In genomic region chr17:33897114-33897794, GRCm38 (mm10) we compare ENCODE assay signal across 9 mouse cellular contexts. TPM values are rescaled to one million over a fixed set of nuclear protein-coding genes. Genes with fewer than 3 reads are reported as not detected.
A peak's percentile ranks its signal among the peaks of the same experiment; 100 is the strongest.
DNase-seq lines count a peak whose midpoint lies in the region; ATAC-seq and TF ChIP-seq lines count a peak whose summit lies in the region.
"Had no signal": no experiment of that assay in that cellular context is flagged by ENCODE, and none has a peak within 500 bp of the region (broad histone marks: within the 10 kb centered on the region; RNA-seq: fewer than 3 reads in every experiment).

No protein-coding gene starts in this region.

- H3K9ac ChIP-seq in heart, postnatal 0 days (replicated peaks; ENCODE audit: low read depth, low read length) = no peak overlapping the region
- no peak overlapping the region for H3K9ac ChIP-seq in heart, embryonic 12.5 days
- H3K9ac ChIP-seq: embryonic facial prominence, embryonic 12.5 days had no signal

- H3K4me3 ChIP-seq in heart, postnatal 0 days (ENCODE audit: low read depth, low read length) = no peak overlapping the region
- no peak overlapping the region for H3K4me3 ChIP-seq in heart, embryonic 12.5 days
- no peak overlapping the region for H3K4me3 ChIP-seq in limb, embryonic 10.5 days
- H3K4me3 ChIP-seq: embryonic facial prominence, embryonic 12.5 days had no signal

- ATAC-seq in heart, postnatal 0 days (ENCODE audit: insufficient read depth, low read depth) = no peak
- no peak for ATAC-seq in heart, embryonic 12.5 days (ENCODE audit: insufficient number of reproducible peaks, low FRiP score)

- peak; percentile 65 for TF ChIP-seq CTCF in heart, postnatal 0 days (IDR thresholded peaks at IDR 0.05; ENCODE audit: low read depth)
- peak; percentile 54; the same call in 1 of the 2 replicates for TF ChIP-seq CTCF in brain, embryonic 14.5 days (IDR thresholded peaks at IDR 0.05; ENCODE audit: borderline replicate concordance, extremely low read depth, insufficient read depth, insufficient read length)

- no peaks in the 10 kb centered on the region for H3K27me3 ChIP-seq in heart, postnatal 0 days (ENCODE audit: control insufficient read depth, insufficient read depth, low read length)
- 0 out of 2 replicates have a peak, but pooled peaks cover 2% of the 10 kb centered on the region for H3K27me3 ChIP-seq in heart, embryonic 12.5 days (replicated peaks)
- H3K27me3 ChIP-seq in limb, embryonic 10.5 days (ENCODE audit: low read depth, poor library complexity, severe bottlenecking) = no peaks in the 10 kb centered on the region
- no peaks in the 10 kb centered on the region for H3K27me3 ChIP-seq in splenic B cell, adult 2 months (ENCODE audit: control insufficient read depth, insufficient read depth, low read length, poor library complexity, severe bottlenecking)
- H3K27me3 ChIP-seq: embryonic facial prominence, embryonic 12.5 days had no signal

- 44% methylated on average over 6 of the region's 6 CpGs for WGBS in heart, postnatal 0 days
- 41% methylated on average over 6 of the region's 6 CpGs for WGBS in heart, embryonic 12.5 days
- 45% methylated on average over 6 of the region's 6 CpGs for WGBS in limb, embryonic 10.5 days

- DNase-seq in heart, postnatal 0 days (ENCODE audit: low spot score) = peak; percentile 45
- peak; percentile 85 for DNase-seq in CD4-positive helper T cell, adult 2 months (ENCODE audit: low read depth, low spot score)
- peak; percentile 69 for DNase-seq in brain, embryonic 14.5 days (ENCODE audit: low read depth)
- DNase-seq in limb, embryonic 10.5 days (ENCODE audit: low spot score) = peak; percentile 71
- peak; percentile 90 for DNase-seq in splenic B cell, adult 2 months (ENCODE audit: low read depth, low spot score)
- no peak for DNase-seq in layer of hippocampus, adult 9-11 months
- no peak for DNase-seq in neural tube, embryonic 10.5 days (ENCODE audit: extremely low spot score, low spot score)

- no peak overlapping the region for H3K27ac ChIP-seq in heart, postnatal 0 days (ENCODE audit: low read depth)
- H3K27ac ChIP-seq in heart, embryonic 12.5 days (ENCODE audit: poor library complexity, severe bottlenecking) = no peak overlapping the region
- H3K27ac ChIP-seq in limb, embryonic 10.5 days = no peak overlapping the region
- H3K27ac ChIP-seq: embryonic facial prominence, embryonic 12.5 days had no signal

- TF ChIP-seq EP300 in heart, postnatal 0 days (IDR thresholded peaks at IDR 0.05; ENCODE audit: low read depth) = no peak

- no peak overlapping the region for H3K4me2 ChIP-seq in heart, postnatal 0 days (ENCODE audit: low read depth, low read length)
- no peak overlapping the region for H3K4me2 ChIP-seq in heart, embryonic 12.5 days
- H3K4me2 ChIP-seq: embryonic facial prominence, embryonic 12.5 days had no signal

- H3K36me3 ChIP-seq in heart, postnatal 0 days (replicated peaks; ENCODE audit: control insufficient read depth, insufficient read depth, low read length) = no peaks in the 10 kb centered on the region
- H3K36me3 ChIP-seq in heart, embryonic 12.5 days = no peaks in the 10 kb centered on the region
- no peaks in the 10 kb centered on the region for H3K36me3 ChIP-seq in limb, embryonic 10.5 days
- H3K36me3 ChIP-seq in splenic B cell, adult 2 months (ENCODE audit: control insufficient read depth, insufficient read depth, low read length, poor library complexity, severe bottlenecking) = no peaks in the 10 kb centered on the region
- H3K36me3 ChIP-seq: embryonic facial prominence, embryonic 12.5 days had no signal

- H3K4me1 ChIP-seq in heart, postnatal 0 days (ENCODE audit: control insufficient read depth, insufficient read depth) = no peaks in the 10 kb centered on the region
- H3K4me1 ChIP-seq in heart, embryonic 12.5 days (replicated peaks) = peaks cover 7% of the 10 kb centered on the region; the same call in 1 of the 2 replicates
- no peaks in the 10 kb centered on the region for H3K4me1 ChIP-seq in limb, embryonic 10.5 days
- H3K4me1 ChIP-seq: embryonic facial prominence, embryonic 12.5 days had no signal

- TF ChIP-seq POLR2A in brain, embryonic 14.5 days (IDR thresholded peaks at IDR 0.05; ENCODE audit: borderline replicate concordance, extremely low read depth, insufficient read depth, insufficient read length, poor library complexity, severe bottlenecking) = no peak

- no peaks in the 10 kb centered on the region for H3K9me3 ChIP-seq in heart, postnatal 0 days (replicated peaks; ENCODE audit: control insufficient read depth, low read length)
- no peaks in the 10 kb centered on the region for H3K9me3 ChIP-seq in heart, embryonic 12.5 days (replicated peaks)
- H3K9me3 ChIP-seq in limb, embryonic 10.5 days (replicated peaks) = no peaks in the 10 kb centered on the region
- H3K9me3 ChIP-seq: embryonic facial prominence, embryonic 12.5 days had no signal

RNA-seq across cellular contexts. Expression of gene Kifc1, which starts 6.8 kb away (rescaled TPM):
- 17.0 and 30.1 TPM in 2 replicates for total RNA-seq in heart, postnatal 0 days (2014; rRNA removed; ENCODE audit: low replicate concordance)
- polyA plus RNA-seq in heart, postnatal 0 days (2015; fragmentation: Nextera tagmentation; extraction: Ambion mirVana) = 2.0 and 2.1 TPM in 2 replicates
- polyA plus RNA-seq in heart, embryonic 12.5 days (2016; fragmentation: Nextera tagmentation; extraction: Ambion mirVana) = 3.5 and 5.5 TPM in 2 replicates
- polyA plus RNA-seq in brain, embryonic 14.5 days (2012; rRNA removed) = 18.5 and 32.3 TPM in 2 replicates
- 5.9 and 6.6 TPM in 2 replicates for polyA plus RNA-seq in limb, embryonic 10.5 days (2016; fragmentation: Nextera tagmentation; extraction: Ambion mirVana)

RNA-seq across cellular contexts. Expression of gene Platr17, which starts 7.7 kb away (rescaled TPM):
- not detected in 2 replicates for total RNA-seq in heart, postnatal 0 days (2014; rRNA removed; ENCODE audit: low replicate concordance)
- polyA plus RNA-seq in heart, postnatal 0 days (2015; fragmentation: Nextera tagmentation; extraction: Ambion mirVana) = not detected in 2 replicates
- polyA plus RNA-seq in heart, embryonic 12.5 days (2016; fragmentation: Nextera tagmentation; extraction: Ambion mirVana) = 0.24 and 0.29 TPM in 2 replicates
- 0.30 and 0.38 TPM in 2 replicates for polyA plus RNA-seq in brain, embryonic 14.5 days (2012; rRNA removed)
- 0.20 and 0.38 TPM in 2 replicates for polyA plus RNA-seq in limb, embryonic 10.5 days (2016; fragmentation: Nextera tagmentation; extraction: Ambion mirVana)

RNA-seq across cellular contexts. Expression of gene Daxx, which starts 12.0 kb away (rescaled TPM):
- 15.2 and 19.3 TPM in 2 replicates for total RNA-seq in heart, postnatal 0 days (2014; rRNA removed; ENCODE audit: low replicate concordance)
- 18.0 and 20.0 TPM in 2 replicates for polyA plus RNA-seq in heart, postnatal 0 days (2015; fragmentation: Nextera tagmentation; extraction: Ambion mirVana)
- polyA plus RNA-seq in heart, embryonic 12.5 days (2016; fragmentation: Nextera tagmentation; extraction: Ambion mirVana) = 36.8 and 39.0 TPM in 2 replicates
- polyA plus RNA-seq in brain, embryonic 14.5 days (2012; rRNA removed) = 43.8 and 52.6 TPM in 2 replicates
- polyA plus RNA-seq in limb, embryonic 10.5 days (2016; fragmentation: Nextera tagmentation; extraction: Ambion mirVana) = 88.1 and 92.2 TPM in 2 replicates

RNA-seq across cellular contexts. Expression of gene Tapbp, which starts 18.4 kb away (rescaled TPM):
- total RNA-seq in heart, postnatal 0 days (2014; rRNA removed; ENCODE audit: low replicate concordance) = 50.9 and 84.1 TPM in 2 replicates
- 47.6 and 51.3 TPM in 2 replicates for polyA plus RNA-seq in heart, postnatal 0 days (2015; fragmentation: Nextera tagmentation; extraction: Ambion mirVana)
- polyA plus RNA-seq in heart, embryonic 12.5 days (2016; fragmentation: Nextera tagmentation; extraction: Ambion mirVana) = 29.4 and 32.5 TPM in 2 replicates
- 17.4 and 22.8 TPM in 2 replicates for polyA plus RNA-seq in brain, embryonic 14.5 days (2012; rRNA removed)
- 9.2 and 16.0 TPM in 2 replicates for polyA plus RNA-seq in limb, embryonic 10.5 days (2016; fragmentation: Nextera tagmentation; extraction: Ambion mirVana)

RNA-seq across cellular contexts. Expression of gene Zbtb22, which starts 18.4 kb away (rescaled TPM):
- 29.1 and 42.9 TPM in 2 replicates for total RNA-seq in heart, postnatal 0 days (2014; rRNA removed; ENCODE audit: low replicate concordance)
- polyA plus RNA-seq in heart, postnatal 0 days (2015; fragmentation: Nextera tagmentation; extraction: Ambion mirVana) = 10.1 and 12.0 TPM in 2 replicates
- 17.0 and 17.7 TPM in 2 replicates for polyA plus RNA-seq in heart, embryonic 12.5 days (2016; fragmentation: Nextera tagmentation; extraction: Ambion mirVana)
- 35.8 and 43.6 TPM in 2 replicates for polyA plus RNA-seq in brain, embryonic 14.5 days (2012; rRNA removed)
- 20.2 and 23.2 TPM in 2 replicates for polyA plus RNA-seq in limb, embryonic 10.5 days (2016; fragmentation: Nextera tagmentation; extraction: Ambion mirVana)

Comparison
In these comparisons a context has a peak if more than half of its experiments do, and no peak if none do; other contexts are left out.
1. DNase-seq: peak in heart, postnatal 0 days (single experiment), CD4-positive helper T cell, adult 2 months (single experiment), brain, embryonic 14.5 days (single experiment), limb, embryonic 10.5 days (single experiment) and splenic B cell, adult 2 months (single experiment); none in layer of hippocampus, adult 9-11 months (single experiment) and neural tube, embryonic 10.5 days (single experiment).